Mouse (Mus musculus) E14TG2a.4 (cell line): ENCODE results near the gene Hdac5.
A peak's percentile ranks its signal among the peaks of the same experiment; 100 is the strongest.

Source experiments
- CTCF ChIP-seq: conservative IDR thresholded peaks from 2 replicates; pipeline ENCODE4 v1.5.1; 2014; ENCODE audit warnings: low read length
- NANOG ChIP-seq: IDR thresholded peaks from 2 replicates; pipeline ENCODE4 v1.6.1; 2014; ENCODE audit warnings: borderline replicate concordance, low read length, mixed read lengths

DNA sequence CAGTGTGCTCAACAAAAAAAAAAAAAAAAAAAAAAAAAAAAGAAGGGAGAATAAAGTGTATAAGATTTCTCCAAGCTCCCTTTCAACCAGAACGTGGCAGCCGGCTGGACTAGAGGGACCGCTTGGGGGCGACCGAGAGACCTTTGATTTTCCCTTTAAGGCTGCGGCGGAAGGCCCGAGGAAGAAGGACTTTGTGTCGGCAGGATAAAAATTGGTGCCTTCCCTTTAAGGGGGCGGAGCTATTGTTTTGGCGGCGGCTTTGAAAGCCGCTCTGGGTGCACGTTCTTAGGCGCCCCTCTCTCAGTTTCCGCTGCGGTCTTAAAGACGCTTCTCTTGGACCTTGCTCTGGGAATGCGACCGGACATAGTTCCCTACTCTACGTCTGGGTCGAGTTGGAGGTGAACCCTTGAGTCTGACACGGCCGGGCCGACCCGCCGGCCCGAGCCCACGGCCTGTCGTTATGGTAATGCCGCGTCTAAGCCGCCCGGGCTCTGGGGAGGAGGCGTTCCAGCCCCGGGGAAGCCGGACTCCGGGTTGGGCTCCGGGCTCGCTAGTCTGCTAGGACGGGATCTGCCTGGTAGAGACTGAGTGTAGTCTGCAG lies 18.8 kb upstream of the Hdac5 start, which contains the start of gene BC030867:
- TF ChIP-seq CTCF = peak; percentile 83
- TF ChIP-seq NANOG = no peak
